Mouse (Mus musculus): ENCODE measurements around the gene A530016L24Rik. TPM values are rescaled to one million over a fixed set of nuclear protein-coding genes. Genes with fewer than 3 reads are reported as not detected.

The A530016L24Rik gene
- polyA plus RNA-seq, 1 experiment from 2014 or later, result 0.19 TPM

GRCm38 (mm10) chr12:112540321-112540720, 51.1 kb downstream of the A530016L24Rik start:
- peaks cover 5% of the 10 kb centered on the region; the same call in 1 of the 2 replicates for H3K27me3 ChIP-seq (ENCODE audit: control insufficient read depth, insufficient read depth, low read length)
- H3K27ac ChIP-seq, result no peak overlapping the region
- 88% methylated on average over 12 of the region's 12 CpGs for WGBS
- H3K9me3 ChIP-seq (ENCODE audit: control insufficient read depth, low read length), result no peaks in the 10 kb centered on the region
- ATAC-seq (ENCODE audit: low FRiP score), result no peak
- peaks cover 29% of the 10 kb centered on the region for H3K4me1 ChIP-seq (replicated peaks; ENCODE audit: control insufficient read depth, insufficient read depth, low read length)
- no peak overlapping the region for H3K4me3 ChIP-seq (replicated peaks; ENCODE audit: low read length)
- H3K36me3 ChIP-seq (replicated peaks; ENCODE audit: control insufficient read depth, insufficient read depth), result no peaks in the 10 kb centered on the region
- DNase-seq (ENCODE audit: low spot score), result no peak
- no peak overlapping the region for H3K4me2 ChIP-seq (replicated peaks)
- no peak overlapping the region for H3K9ac ChIP-seq

- H3K36me3 ChIP-seq (replicated peaks; ENCODE audit: control insufficient read depth, insufficient read depth), result no peaks in the 10 kb centered on the region
- H3K27ac ChIP-seq, result peak overlapping the region; percentile 52
- no peak overlapping the region for H3K4me2 ChIP-seq (replicated peaks)
- no peaks in the 10 kb centered on the region for H3K9me3 ChIP-seq (ENCODE audit: control insufficient read depth, low read length)
- 15% methylated on average over 8 of the region's 8 CpGs for WGBS
- H3K9ac ChIP-seq, result peak overlapping the region; percentile 33; the same call in 1 of the 2 replicates
- peaks cover 5% of the 10 kb centered on the region; the same call in 1 of the 2 replicates for H3K27me3 ChIP-seq (ENCODE audit: control insufficient read depth, insufficient read depth, low read length)
- peaks cover 33% of the 10 kb centered on the region for H3K4me1 ChIP-seq (replicated peaks; ENCODE audit: control insufficient read depth, insufficient read depth, low read length)
- H3K4me3 ChIP-seq (replicated peaks; ENCODE audit: low read length), result no peak overlapping the region
- ATAC-seq (ENCODE audit: low FRiP score) (peak; percentile 65; the same call in 1 of the 2 replicates), DNase-seq (ENCODE audit: low spot score) (peak; percentile 66)
These were observed 52.3 kb downstream of the A530016L24Rik start for GRCm38 (mm10) chr12:112541483-112542091.

- no peak for DNase-seq (ENCODE audit: low spot score)
- H3K4me2 ChIP-seq (replicated peaks), result no peak overlapping the region
These were observed 53.1 kb downstream of the A530016L24Rik start for GRCm38 (mm10) chr12:112542257-112542919.

GRCm38 (mm10) chr12:112542920-112543300, 53.7 kb downstream of the A530016L24Rik start:
- 3% methylated on average over 11 of the region's 11 CpGs for WGBS
- Histone ChIP-seq H3K4me1 (replicated peaks; ENCODE audit: control insufficient read depth, insufficient read depth, low read length) (peaks cover 33% of the 10 kb centered on the region), H3K27ac (no peak overlapping the region; the same call in 1 of the 2 replicates), H3K4me3 (replicated peaks; ENCODE audit: low read length) (no peak overlapping the region), H3K4me2 (replicated peaks) (no peak overlapping the region), H3K27me3 (ENCODE audit: control insufficient read depth, insufficient read depth, low read length) (peaks cover 5% of the 10 kb centered on the region; the same call in 1 of the 2 replicates), H3K9ac (no peak overlapping the region; the same call in 1 of the 2 replicates), H3K36me3 (replicated peaks; ENCODE audit: control insufficient read depth, insufficient read depth) (no peaks in the 10 kb centered on the region), H3K9me3 (ENCODE audit: control insufficient read depth, low read length) (no peaks in the 10 kb centered on the region)
- DNase-seq (ENCODE audit: low spot score) (peak; percentile 97), ATAC-seq (ENCODE audit: low FRiP score) (peak; percentile 68)

More at GRCm38 (mm10) chr12:112542257-112542919, 53.1 kb downstream of the A530016L24Rik start:
- Histone ChIP-seq H3K9me3 (ENCODE audit: control insufficient read depth, low read length) (no peaks in the 10 kb centered on the region), H3K27me3 (ENCODE audit: control insufficient read depth, insufficient read depth, low read length) (peaks cover 5% of the 10 kb centered on the region; the same call in 1 of the 2 replicates), H3K4me3 (replicated peaks; ENCODE audit: low read length) (no peak overlapping the region), H3K4me1 (replicated peaks; ENCODE audit: control insufficient read depth, insufficient read depth, low read length) (peaks cover 33% of the 10 kb centered on the region), H3K9ac (peak overlapping the region; percentile 33), H3K27ac (peak overlapping the region; percentile 52), H3K36me3 (replicated peaks; ENCODE audit: control insufficient read depth, insufficient read depth) (no peaks in the 10 kb centered on the region)
- ATAC-seq (ENCODE audit: low FRiP score), result peak; percentile 26; the same call in 1 of the 2 replicates
- WGBS, result 25% methylated on average over 13 of the region's 13 CpGs

- no peak overlapping the region for H3K4me2 ChIP-seq (replicated peaks)
- H3K4me1 ChIP-seq (replicated peaks; ENCODE audit: control insufficient read depth, insufficient read depth, low read length), result peaks cover 33% of the 10 kb centered on the region
- no peak for ATAC-seq (ENCODE audit: low FRiP score)
- DNase-seq (ENCODE audit: low spot score), result no peak
- 71% methylated on average over 9 of the region's 9 CpGs for WGBS
- no peaks in the 10 kb centered on the region for H3K9me3 ChIP-seq (ENCODE audit: control insufficient read depth, low read length)
- H3K27me3 ChIP-seq (ENCODE audit: control insufficient read depth, insufficient read depth, low read length), result no peaks in the 10 kb centered on the region
- no peak overlapping the region for H3K4me3 ChIP-seq (replicated peaks; ENCODE audit: low read length)
- H3K27ac ChIP-seq, result no peak overlapping the region
- no peaks in the 10 kb centered on the region for H3K36me3 ChIP-seq (replicated peaks; ENCODE audit: control insufficient read depth, insufficient read depth)
- no peak overlapping the region for H3K9ac ChIP-seq
These were observed 54.7 kb downstream of the A530016L24Rik start for GRCm38 (mm10) chr12:112543941-112544340.

DNA sequence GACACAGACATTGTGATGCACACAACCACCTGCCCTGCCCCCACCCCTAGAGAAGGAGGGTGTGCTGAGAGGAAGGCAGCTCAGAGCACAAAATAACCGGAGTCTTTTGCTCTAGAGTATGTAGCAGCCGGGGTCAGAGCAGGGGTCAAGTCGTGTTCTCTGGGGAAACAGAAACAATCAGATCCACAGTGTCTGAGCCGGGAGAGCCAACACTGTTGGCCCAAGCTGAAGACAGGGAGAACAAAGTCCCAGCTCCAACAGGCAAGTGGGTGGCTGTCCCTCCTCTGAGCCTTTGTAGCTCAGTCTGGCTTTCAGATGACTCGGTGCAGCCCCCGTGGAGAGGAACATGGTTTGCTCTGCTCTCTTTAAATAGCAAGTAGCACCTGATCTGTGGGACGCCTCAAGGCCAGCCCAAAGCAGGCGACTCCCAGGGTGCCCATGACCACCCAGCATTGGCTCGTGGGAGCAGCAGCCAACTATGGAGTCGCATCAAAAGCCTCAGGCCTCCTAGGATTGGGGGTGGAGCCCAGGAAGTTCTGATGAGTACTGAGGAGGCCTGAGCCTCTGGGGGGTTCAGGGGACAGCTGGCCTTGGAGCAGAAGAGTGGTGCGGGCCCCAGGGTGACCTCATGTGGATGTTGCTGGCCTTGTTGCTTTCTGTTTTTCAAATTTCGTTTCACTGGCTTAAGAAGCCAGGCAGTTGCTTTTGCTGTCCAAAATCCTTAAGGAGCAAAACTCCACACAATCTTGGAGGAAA, 55.9 kb downstream of the A530016L24Rik start:
- Histone ChIP-seq H3K27ac (no peak overlapping the region), H3K9ac (no peak overlapping the region), H3K4me2 (replicated peaks) (no peak overlapping the region), H3K4me1 (replicated peaks; ENCODE audit: control insufficient read depth, insufficient read depth, low read length) (peaks cover 33% of the 10 kb centered on the region), H3K27me3 (ENCODE audit: control insufficient read depth, insufficient read depth, low read length) (no peaks in the 10 kb centered on the region), H3K36me3 (replicated peaks; ENCODE audit: control insufficient read depth, insufficient read depth) (no peaks in the 10 kb centered on the region), H3K4me3 (replicated peaks; ENCODE audit: low read length) (no peak overlapping the region), H3K9me3 (ENCODE audit: control insufficient read depth, low read length) (no peaks in the 10 kb centered on the region)
- no peak for DNase-seq (ENCODE audit: low spot score)
- no peak for ATAC-seq (ENCODE audit: low FRiP score)
- 24% methylated on average over 12 of the region's 12 CpGs for WGBS

- no peak for DNase-seq (ENCODE audit: low spot score)
- no peak overlapping the region for H3K4me3 ChIP-seq (replicated peaks; ENCODE audit: low read length)
- H3K36me3 ChIP-seq (replicated peaks; ENCODE audit: control insufficient read depth, insufficient read depth), result no peaks in the 10 kb centered on the region
- no peak overlapping the region for H3K4me2 ChIP-seq (replicated peaks)
- no peaks in the 10 kb centered on the region for H3K9me3 ChIP-seq (ENCODE audit: control insufficient read depth, low read length)
- no peak overlapping the region for H3K9ac ChIP-seq
- no peak for ATAC-seq (ENCODE audit: low FRiP score)
- no peak overlapping the region for H3K27ac ChIP-seq
- H3K27me3 ChIP-seq (ENCODE audit: control insufficient read depth, insufficient read depth, low read length), result no peaks in the 10 kb centered on the region
- WGBS, result 86% methylated on average over 8 of the region's 8 CpGs
- peaks cover 31% of the 10 kb centered on the region for H3K4me1 ChIP-seq (replicated peaks; ENCODE audit: control insufficient read depth, insufficient read depth, low read length)
These were observed 56.9 kb downstream of the A530016L24Rik start for GRCm38 (mm10) chr12:112546110-112546509.

DNA sequence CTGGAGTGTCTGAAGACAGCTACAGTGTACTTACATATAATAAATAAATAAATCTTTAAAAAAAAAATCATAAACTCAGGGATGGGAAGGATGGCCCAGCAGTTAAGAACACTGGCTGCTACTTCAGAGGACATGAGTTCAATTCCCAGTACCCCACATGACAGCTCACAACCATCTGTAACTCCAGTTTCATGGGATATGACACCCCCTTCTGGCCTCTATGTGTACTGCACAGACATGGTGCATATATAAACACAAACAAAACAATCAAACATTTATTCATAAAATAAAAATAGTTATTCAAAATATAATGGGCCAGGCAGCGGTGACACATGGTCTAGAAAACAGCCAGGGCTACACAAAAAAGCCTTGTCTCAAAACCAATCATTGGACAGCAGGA, 60.0 kb downstream of the A530016L24Rik start:
- no peak overlapping the region for H3K4me3 ChIP-seq (replicated peaks; ENCODE audit: low read length)
- 98% methylated on average over 1 of the region's 1 CpGs for WGBS
- no peak for ATAC-seq (ENCODE audit: low FRiP score)
- H3K27me3 ChIP-seq (ENCODE audit: control insufficient read depth, insufficient read depth, low read length), result no peaks in the 10 kb centered on the region
- H3K36me3 ChIP-seq (replicated peaks; ENCODE audit: control insufficient read depth, insufficient read depth), result no peaks in the 10 kb centered on the region
- no peak overlapping the region for H3K4me2 ChIP-seq (replicated peaks)
- H3K9me3 ChIP-seq (ENCODE audit: control insufficient read depth, low read length), result no peaks in the 10 kb centered on the region
- no peak overlapping the region for H3K27ac ChIP-seq
- H3K9ac ChIP-seq, result no peak overlapping the region
- no peak for DNase-seq (ENCODE audit: low spot score)
- H3K4me1 ChIP-seq (replicated peaks; ENCODE audit: control insufficient read depth, insufficient read depth, low read length), result peaks cover 13% of the 10 kb centered on the region; the same call in 1 of the 2 replicates

Measured in hindbrain, embryonic 14.5 days (tissue).